Mouse (Mus musculus) myocyte (in vitro differentiated cells): ENCODE results near the gene Gabra5.

Source experiments
- CEBPB ChIP-seq: IDR thresholded peaks from 2 replicates; pipeline ENCODE4 v1.6.1; 2011; ENCODE audit warnings: mild to moderate bottlenecking, moderate library complexity; ENCODE audit not compliant: poor library complexity, insufficient read depth, severe bottlenecking
- E2F4 ChIP-seq: IDR thresholded peaks from one replicate; pipeline ENCODE4 v1.6.1; 2011; ENCODE audit warnings: mild to moderate bottlenecking, control low read depth, moderate library complexity; ENCODE audit not compliant: insufficient read depth
- MAX ChIP-seq: IDR thresholded peaks from one replicate; pipeline ENCODE4 v1.6.1; 2011; ENCODE audit warnings: low read depth, mild to moderate bottlenecking, control low read depth
- MYOD1 ChIP-seq, 3 experiments: IDR thresholded peaks; one replicate each; pipeline ENCODE4 v1.6.1; 2011; ENCODE audit warnings: control low read depth in 2 of 3, low read depth in 2 of 3, mild to moderate bottlenecking in 2 of 3, moderate library complexity in 1 of 3; ENCODE audit not compliant: insufficient read length in 2 of 3, control insufficient read depth in 1 of 3
- MYOG ChIP-seq, 3 experiments: IDR thresholded peaks; one replicate each; pipeline ENCODE4 v1.6.1; 2011; ENCODE audit warnings: control low read depth in 2 of 3, low read depth in 2 of 3, mild to moderate bottlenecking in 2 of 3; ENCODE audit not compliant: insufficient read length in 2 of 3, control insufficient read depth in 1 of 3, insufficient read depth in 1 of 3
- POLR2A ChIP-seq: IDR thresholded peaks from one replicate; pipeline ENCODE4 v1.6.1; 2011; ENCODE audit warnings: low read depth, mild to moderate bottlenecking, control low read depth, moderate library complexity; ENCODE audit not compliant: insufficient read length
- POLR2AphosphoS2 ChIP-seq: IDR thresholded peaks from one replicate; pipeline ENCODE4 v1.6.1; 2011; ENCODE audit warnings: low read depth, control low read depth; ENCODE audit not compliant: insufficient read length
- REST ChIP-seq: IDR thresholded peaks from one replicate; pipeline ENCODE4 v1.6.1; 2011; ENCODE audit warnings: mild to moderate bottlenecking, control low read depth, moderate library complexity; ENCODE audit not compliant: insufficient read depth, insufficient read length
- TCF12 ChIP-seq: IDR thresholded peaks from one replicate; pipeline ENCODE4 v1.6.1; 2011; ENCODE audit warnings: mild to moderate bottlenecking, control low read depth; ENCODE audit not compliant: poor library complexity, insufficient read depth, severe bottlenecking
- USF1 ChIP-seq: IDR thresholded peaks from one replicate; pipeline ENCODE4 v1.6.1; 2011; ENCODE audit warnings: low read depth, mild to moderate bottlenecking, control low read depth, moderate library complexity

GRCm38 (mm10) chr7:57482896-57483295 lies 27.0 kb downstream of the Gabra5 start:
- TF ChIP-seq TCF12 (no peak), POLR2A (no peak), USF1 (no peak), CEBPB (no peak), E2F4 (no peak), MYOD1 (IDR thresholded peaks at IDR 0.05; ENCODE audit: control insufficient read depth in 1 of 3, insufficient read length in 2 of 3, low read depth in 2 of 3) (no peak), REST (no peak), MYOG (IDR thresholded peaks at IDR 0.05; ENCODE audit: control insufficient read depth in 1 of 3, insufficient read depth in 1 of 3, insufficient read length in 2 of 3, low read depth in 2 of 3) (no peak), MAX (no peak), POLR2AphosphoS2 (no peak)
